Mouse (Mus musculus) megakaryocyte, embryonic 14.5 days (primary cell): Measurements from ENCODE around the gene Fcer1g. TPM values are rescaled to one million over a fixed set of nuclear protein-coding genes. Genes with fewer than 3 reads are reported as not detected.

ENCODE experiments used
- H3K27me3 ChIP-seq: replicated peaks from 2 replicates; pipeline ENCODE3; 2012; ENCODE audit warnings: inconsistent platforms
- H3K36me3 ChIP-seq: replicated peaks from 2 replicates; pipeline ENCODE3; 2012; ENCODE audit warnings: low read length, inconsistent platforms, mixed read lengths
- H3K4me1 ChIP-seq: 2 replicates; pipeline ENCODE4 v1.6.1; 2012; ENCODE audit warnings: inconsistent platforms
- H3K4me3 ChIP-seq: replicated peaks from 2 replicates; pipeline ENCODE3; 2012; ENCODE audit warnings: moderate library complexity, mild to moderate bottlenecking, inconsistent platforms
- H3K9me3 ChIP-seq: 2 replicates; pipeline ENCODE4 v1.6.1; 2012; ENCODE audit warnings: inconsistent platforms
- FLI1 ChIP-seq: IDR thresholded peaks from 2 replicates; pipeline ENCODE4 v1.6.1; 2012; ENCODE audit warnings: low read length, inconsistent platforms, mixed read lengths
- GATA1 ChIP-seq: IDR thresholded peaks from 3 replicates; pipeline ENCODE4 v1.6.1; 2012; ENCODE audit warnings: mixed read lengths, low read length, inconsistent platforms, borderline replicate concordance
- polyA plus RNA-seq: library from polyadenylated mRNA; stranded (reverse); fragments of >175 nt; gene quantifications from 2 replicates; pipeline ENCODE4 v1.2.3, GENCODE M21; 2012; ENCODE audit warnings: low replicate concordance; ENCODE audit not compliant: insufficient read depth

Gene Fcer1g
- polyA plus RNA-seq, 1 experiment, result 57.4 TPM

GRCm38 (mm10) chr1:171221281-171222193 lies 12.6 kb downstream of the Fcer1g start:
- H3K9me3 ChIP-seq, result no peaks in the 10 kb centered on the region
- peaks cover 52% of the 10 kb centered on the region for H3K36me3 ChIP-seq
- peak overlapping the region; percentile 93 for H3K4me3 ChIP-seq
- peaks cover 33% of the 10 kb centered on the region for H3K4me1 ChIP-seq
- H3K27me3 ChIP-seq, result no peaks in the 10 kb centered on the region
- TF ChIP-seq FLI1 (no peak), GATA1 (no peak)

GRCm38 (mm10) chr1:171220871-171221270 lies 13.3 kb downstream of the Fcer1g start:
- H3K36me3 ChIP-seq, result peaks cover 47% of the 10 kb centered on the region
- peaks cover 36% of the 10 kb centered on the region for H3K4me1 ChIP-seq
- peak overlapping the region; percentile 93 for H3K4me3 ChIP-seq
- H3K9me3 ChIP-seq, result no peaks in the 10 kb centered on the region
- TF ChIP-seq FLI1 (no peak), GATA1 (no peak)
- peaks cover 2% of the 10 kb centered on the region for H3K27me3 ChIP-seq

DNA sequence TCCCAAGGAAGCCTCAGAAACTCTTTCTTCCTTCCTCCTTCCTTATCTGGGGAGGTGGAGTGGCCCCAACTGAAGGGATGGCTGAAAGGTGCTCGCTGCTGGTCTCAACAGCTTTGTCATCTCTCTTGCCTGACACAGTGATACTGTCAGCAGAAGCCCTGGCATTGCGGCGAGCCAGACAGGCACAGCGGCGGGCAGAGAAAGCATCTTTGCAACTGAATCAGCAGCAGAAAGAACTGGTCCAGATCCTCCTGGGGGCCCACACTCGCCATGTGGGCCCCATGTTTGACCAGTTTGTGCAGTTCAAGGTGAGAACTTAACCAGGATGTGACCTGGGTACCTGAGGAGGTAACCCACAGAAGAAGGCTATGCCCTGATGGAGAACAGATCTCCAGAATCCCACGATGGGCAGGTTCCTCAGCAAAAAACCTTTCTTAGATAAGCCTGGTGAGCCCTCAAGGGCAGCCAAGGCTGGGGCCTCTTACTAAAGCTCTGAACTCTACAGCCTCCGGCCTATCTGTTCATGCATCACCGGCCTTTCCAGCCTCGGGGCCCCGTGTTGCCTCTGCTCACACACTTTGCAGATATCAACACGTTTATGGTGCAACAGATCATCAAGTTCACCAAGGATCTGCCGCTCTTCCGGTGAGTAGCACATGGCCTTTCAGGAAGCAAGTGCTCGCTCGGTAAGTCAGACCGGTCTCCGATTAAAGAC lies 17.8 kb downstream of the Fcer1g start:
- H3K4me1 ChIP-seq, result peaks cover 37% of the 10 kb centered on the region
- peaks cover 37% of the 10 kb centered on the region for H3K36me3 ChIP-seq
- no peak for TF ChIP-seq FLI1
- no peak for TF ChIP-seq GATA1
- peaks cover 14% of the 10 kb centered on the region for H3K27me3 ChIP-seq
- no peak overlapping the region for H3K4me3 ChIP-seq
- no peaks in the 10 kb centered on the region for H3K9me3 ChIP-seq

DNA sequence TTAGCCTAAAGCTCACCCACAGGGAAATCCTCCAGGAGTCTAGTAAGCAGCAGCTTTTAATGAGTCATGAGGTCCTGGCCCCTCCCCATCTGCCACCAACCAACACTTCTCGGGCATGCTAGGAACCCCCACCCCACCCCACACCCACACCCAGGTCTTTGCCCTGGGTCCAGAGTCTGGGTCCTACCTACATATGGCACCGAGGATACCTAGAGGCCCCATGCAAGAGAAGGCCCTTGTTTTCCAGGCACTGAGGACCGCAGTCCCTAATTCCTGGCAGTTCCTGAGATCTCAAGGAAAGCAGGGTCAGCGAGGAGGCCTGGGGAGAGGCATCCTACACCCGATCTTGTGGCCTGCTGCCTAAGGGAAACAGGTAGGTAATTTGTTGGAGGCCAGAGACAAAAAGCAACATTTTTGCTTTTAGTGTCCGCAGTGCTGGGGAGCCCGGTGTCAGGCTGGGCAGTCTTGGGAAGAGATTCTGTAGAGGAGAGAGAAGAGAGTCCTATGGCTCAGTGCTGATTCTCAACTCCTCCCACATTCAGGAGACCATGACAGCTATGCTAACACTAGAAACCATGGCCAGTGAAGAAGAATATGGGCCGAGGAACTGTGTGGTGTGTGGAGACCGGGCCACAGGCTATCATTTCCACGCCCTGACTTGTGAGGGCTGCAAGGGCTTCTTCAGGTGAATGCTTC lies 20.2 kb downstream of the Fcer1g start, which contains the start of gene Nr1i3:
Gene Nr1i3, plus strand, starts transcription at position 170 of the 696 bp plus-strand sequence.
- peaks cover 18% of the 10 kb centered on the region for H3K36me3 ChIP-seq
- TF ChIP-seq GATA1, result no peak
- no peak for TF ChIP-seq FLI1
- peaks cover 14% of the 10 kb centered on the region for H3K27me3 ChIP-seq
- no peak within 1 kb of the TSS for H3K4me3 ChIP-seq
- no peaks in the 10 kb centered on the region for H3K9me3 ChIP-seq
- H3K4me1 ChIP-seq, result peaks cover 48% of the 10 kb centered on the region

GRCm38 (mm10) chr1:171212854-171213253 lies 21.3 kb downstream of the Fcer1g start:
- H3K36me3 ChIP-seq, result peaks cover 10% of the 10 kb centered on the region
- no peak overlapping the region for H3K4me3 ChIP-seq
- H3K27me3 ChIP-seq, result peaks cover 16% of the 10 kb centered on the region
- TF ChIP-seq GATA1, result no peak
- TF ChIP-seq FLI1, result no peak
- H3K4me1 ChIP-seq, result peaks cover 56% of the 10 kb centered on the region
- H3K9me3 ChIP-seq, result peaks cover 7% of the 10 kb centered on the region

DNA sequence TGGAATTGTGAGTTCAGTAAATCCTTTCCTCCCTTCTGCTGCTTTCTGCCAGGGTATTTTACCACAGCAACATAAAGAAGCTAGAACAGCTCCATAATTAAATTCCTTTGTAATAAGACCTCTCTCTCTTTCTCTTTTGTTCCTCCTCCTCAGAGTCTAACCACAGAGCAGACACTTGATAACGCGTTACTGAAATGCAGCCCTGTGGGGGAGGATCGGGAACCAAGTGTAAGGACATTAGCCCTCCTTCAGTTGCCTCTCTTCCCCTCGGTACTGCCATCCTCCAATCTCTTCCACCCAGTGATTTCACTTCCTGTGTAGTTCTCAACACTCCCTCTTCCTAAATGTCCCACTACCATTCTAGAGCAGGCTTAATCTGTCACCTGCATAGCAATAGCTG lies 24.8 kb downstream of the Fcer1g start:
- peaks cover 62% of the 10 kb centered on the region for H3K4me1 ChIP-seq
- peak overlapping the region; percentile 42 for H3K4me3 ChIP-seq
- peaks cover 8% of the 10 kb centered on the region for H3K27me3 ChIP-seq
- no peak for TF ChIP-seq GATA1
- TF ChIP-seq FLI1, result no peak
- peaks cover 3% of the 10 kb centered on the region for H3K36me3 ChIP-seq
- H3K9me3 ChIP-seq, result peaks cover 7% of the 10 kb centered on the region

GRCm38 (mm10) chr1:171205704-171206493 lies 28.3 kb downstream of the Fcer1g start:
- Histone ChIP-seq H3K36me3 (peaks cover 3% of the 10 kb centered on the region), H3K27me3 (peaks cover 3% of the 10 kb centered on the region), H3K9me3 (peaks cover 7% of the 10 kb centered on the region), H3K4me3 (peak overlapping the region; percentile 43), H3K4me1 (peaks cover 52% of the 10 kb centered on the region)
- TF ChIP-seq GATA1, result no peak
- no peak for TF ChIP-seq FLI1

DNA sequence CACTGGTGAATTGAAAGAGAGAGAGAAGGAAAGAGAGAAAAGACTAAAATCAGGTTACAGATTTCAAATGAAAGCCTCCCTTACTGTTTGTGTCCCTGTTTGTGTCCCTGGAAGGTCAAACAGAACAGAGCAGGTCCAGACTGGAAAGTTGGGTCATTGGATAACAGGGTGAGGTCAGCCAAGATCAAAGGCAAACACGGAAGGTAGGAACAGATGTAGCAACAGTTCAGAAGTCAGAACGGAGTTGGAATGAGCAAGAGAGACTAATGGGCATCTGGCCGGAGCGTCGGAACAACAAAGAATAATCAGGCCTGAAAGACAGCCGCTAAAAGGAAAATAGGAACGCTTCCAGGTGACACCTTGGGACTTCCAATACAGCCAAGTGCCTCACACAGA lies 29.9 kb downstream of the Fcer1g start:
- Histone ChIP-seq H3K27me3 (peaks cover 7% of the 10 kb centered on the region), H3K4me1 (peaks cover 36% of the 10 kb centered on the region), H3K4me3 (no peak overlapping the region), H3K36me3 (peaks cover 3% of the 10 kb centered on the region), H3K9me3 (peaks cover 7% of the 10 kb centered on the region)
- TF ChIP-seq FLI1 (no peak), GATA1 (no peak)
